Mouse (Mus musculus) bone marrow macrophage, adult 2 months (primary cell): ENCODE measurements around the gene Taar9.

Experiments
- CTCF ChIP-seq: IDR thresholded peaks from 2 replicates; pipeline ENCODE4 v1.5.1; 2012; ENCODE audit warnings: low read depth, mild to moderate bottlenecking, low read length, moderate library complexity
- POLR2A ChIP-seq: IDR thresholded peaks from 2 replicates; pipeline ENCODE4 v1.6.1; 2012; ENCODE audit warnings: mild to moderate bottlenecking, low read depth, low read length, borderline replicate concordance

- TF ChIP-seq CTCF = no peak
- TF ChIP-seq POLR2A = no peak
These were observed 29.2 kb downstream of the Taar9 start for GRCm38 (mm10) chr10:24080166-24080565.
